23 mouse cellular contexts compared by ENCODE assay signal in genomic region chr8:12825236-12825635, GRCm38 (mm10). TPM values are rescaled to one million over a fixed set of nuclear protein-coding genes. Genes with fewer than 3 reads are reported as not detected.
A peak's percentile ranks its signal among the peaks of the same experiment; 100 is the strongest.
DNase-seq lines count a peak whose midpoint lies in the region; ATAC-seq and TF ChIP-seq lines count a peak whose summit lies in the region.
"Had no signal": no experiment of that assay in that cellular context is flagged by ENCODE, and none has a peak within 500 bp of the region (broad histone marks: within the 10 kb centered on the region; RNA-seq: fewer than 3 reads in every experiment).

No protein-coding gene starts in this region.

- no peak overlapping the region for H3K4me3 ChIP-seq in gastrocnemius, adult 2 months
- H3K4me3 ChIP-seq in heart, embryonic 15.5 days = no peak overlapping the region
- no peak overlapping the region for H3K4me3 ChIP-seq in lung, postnatal 0 days (ENCODE audit: low read depth, low read length)
- no peak overlapping the region for H3K4me3 ChIP-seq in kidney, embryonic 15.5 days (replicated peaks)
- H3K4me3 ChIP-seq: hindbrain, embryonic 13.5 days; layer of hippocampus, adult 2 months; limb, embryonic 10.5 days had no signal

- TF ChIP-seq EP300 in lung, postnatal 0 days (IDR thresholded peaks at IDR 0.05) = no peak

- H3K36me3 ChIP-seq in heart, embryonic 15.5 days = peaks cover 37% of the 10 kb centered on the region
- peaks cover 57% of the 10 kb centered on the region for H3K36me3 ChIP-seq in lung, postnatal 0 days (ENCODE audit: insufficient read depth, low read length)
- peaks cover 89% of the 10 kb centered on the region for H3K36me3 ChIP-seq in kidney, embryonic 15.5 days

- H3K4me2 ChIP-seq in heart, embryonic 15.5 days = no peak overlapping the region
- no peak overlapping the region for H3K4me2 ChIP-seq in lung, postnatal 0 days (replicated peaks; ENCODE audit: low read depth, low read length)
- H3K4me2 ChIP-seq in kidney, embryonic 15.5 days = no peak overlapping the region
- H3K4me2 ChIP-seq: hindbrain, embryonic 13.5 days had no signal

- TF ChIP-seq CTCF in gastrocnemius, adult 2 months (IDR thresholded peaks at IDR 0.05) = no peak
- TF ChIP-seq CTCF in lung, postnatal 0 days (IDR thresholded peaks at IDR 0.05) = no peak

- H3K27me3 ChIP-seq in heart, embryonic 15.5 days = no peaks in the 10 kb centered on the region
- no peaks in the 10 kb centered on the region for H3K27me3 ChIP-seq in lung, postnatal 0 days (replicated peaks; ENCODE audit: insufficient read depth, low read length)
- H3K27me3 ChIP-seq in kidney, embryonic 15.5 days = no peaks in the 10 kb centered on the region
- H3K27me3 ChIP-seq: hindbrain, embryonic 13.5 days had no signal

- no peak for DNase-seq in gastrocnemius, adult 2 months
- DNase-seq in gastrocnemius, adult 8-10 months (ENCODE audit: low spot score in 2 of 2) = no peak
- no peak for DNase-seq in heart, adult 11 months
- DNase-seq in lung, postnatal 0 days (ENCODE audit: low spot score) = no peak
- DNase-seq in lung, postnatal 4 days = no peak
- no peak for DNase-seq in right cerebral cortex, postnatal 10 days (ENCODE audit: low spot score in 2 of 2)
- DNase-seq: adrenal gland, postnatal 10 days; cerebellum, adult 18-20 months; cerebellum, postnatal 25 days; gastrocnemius, postnatal 36 days; kidney, postnatal 25 days; liver; liver, postnatal 0 days; midbrain, embryonic 14.5 days; right cerebral cortex, postnatal 25 days; spleen, adult 18-20 months had no signal

- H3K4me1 ChIP-seq in heart, embryonic 15.5 days (replicated peaks) = peaks cover 35% of the 10 kb centered on the region
- H3K4me1 ChIP-seq in lung, postnatal 0 days (ENCODE audit: insufficient read depth, low read depth, low read length) = peaks cover 6% of the 10 kb centered on the region
- peaks cover 11% of the 10 kb centered on the region; the same call in 1 of the 2 replicates for H3K4me1 ChIP-seq in kidney, embryonic 15.5 days

- no peak for ATAC-seq in heart, embryonic 15.5 days (replicated peaks; ENCODE audit: insufficient number of reproducible peaks, insufficient read depth, low FRiP score, low read depth)
- peak; percentile 29 for ATAC-seq in lung, postnatal 0 days
- ATAC-seq in kidney, embryonic 15.5 days (replicated peaks; ENCODE audit: low FRiP score) = no peak
- ATAC-seq: forebrain, embryonic 16.5 days; inflammation-experienced regulatory T-cells, adult 6 months; liver, postnatal 0 days had no signal

- peak overlapping the region; percentile 32 for H3K27ac ChIP-seq in gastrocnemius, adult 2 months
- H3K27ac ChIP-seq in heart, embryonic 15.5 days = peak overlapping the region; percentile 55
- H3K27ac ChIP-seq in lung, postnatal 0 days (ENCODE audit: low read length) = peak overlapping the region; percentile 69
- H3K27ac ChIP-seq in kidney, embryonic 15.5 days = no peak overlapping the region
- H3K27ac ChIP-seq: hindbrain, embryonic 13.5 days; layer of hippocampus, adult 2 months; limb, embryonic 10.5 days had no signal

- intact Hi-C loops in gastrocnemius, adult 2 months (cut with DNase I) = no loop called here

- 33% methylated on average over 6 of the region's 6 CpGs for WGBS in heart, embryonic 15.5 days
- 46% methylated on average over 6 of the region's 6 CpGs for WGBS in lung, postnatal 0 days
- 69% methylated on average over 6 of the region's 6 CpGs for WGBS in kidney, embryonic 15.5 days

- no peak overlapping the region for H3K9ac ChIP-seq in heart, embryonic 15.5 days
- H3K9ac ChIP-seq in lung, postnatal 0 days (replicated peaks; ENCODE audit: low read depth) = no peak overlapping the region
- H3K9ac ChIP-seq in kidney, embryonic 15.5 days = no peak overlapping the region
- H3K9ac ChIP-seq: hindbrain, embryonic 13.5 days; liver, postnatal 0 days had no signal

- H3K9me3 ChIP-seq in heart, embryonic 15.5 days (replicated peaks) = no peaks in the 10 kb centered on the region
- H3K9me3 ChIP-seq in lung, postnatal 0 days (ENCODE audit: low read length) = no peaks in the 10 kb centered on the region
- H3K9me3 ChIP-seq in kidney, embryonic 15.5 days (replicated peaks) = no peaks in the 10 kb centered on the region
- H3K9me3 ChIP-seq: hindbrain, embryonic 13.5 days; limb, embryonic 10.5 days had no signal

RNA-seq across cellular contexts. Expression of gene Mcf2l, which starts 48.4 kb away (rescaled TPM):
- total RNA-seq in gastrocnemius, adult 2 months (2021) = 10 to 100 TPM; 26.0 to 49.7 TPM
- 10 to 100 TPM; 12.1 to 19.6 (median 16.5) TPM for total RNA-seq in gastrocnemius, adult 8-10 months (2022)
- 9.0 and 9.9 TPM in 2 replicates for polyA plus RNA-seq in heart, embryonic 15.5 days (2015; fragmentation: Nextera tagmentation; extraction: Ambion mirVana)
- polyA plus RNA-seq in lung, postnatal 0 days (2015; fragmentation: Nextera tagmentation; extraction: Ambion mirVana) = 12.9 and 16.8 TPM in 2 replicates
- 18.9 and 22.7 TPM in 2 replicates for polyA plus RNA-seq in kidney, embryonic 15.5 days (2015; fragmentation: Nextera tagmentation; extraction: Ambion mirVana)
